Mouse (Mus musculus): ENCODE data around the gene Mfsd2a. TPM values are rescaled to one million over a fixed set of nuclear protein-coding genes. Genes with fewer than 3 reads are reported as not detected.

Mfsd2a gene
- polyA plus RNA-seq, 1 experiment from 2014 or later, result 3.1 TPM

DNA sequence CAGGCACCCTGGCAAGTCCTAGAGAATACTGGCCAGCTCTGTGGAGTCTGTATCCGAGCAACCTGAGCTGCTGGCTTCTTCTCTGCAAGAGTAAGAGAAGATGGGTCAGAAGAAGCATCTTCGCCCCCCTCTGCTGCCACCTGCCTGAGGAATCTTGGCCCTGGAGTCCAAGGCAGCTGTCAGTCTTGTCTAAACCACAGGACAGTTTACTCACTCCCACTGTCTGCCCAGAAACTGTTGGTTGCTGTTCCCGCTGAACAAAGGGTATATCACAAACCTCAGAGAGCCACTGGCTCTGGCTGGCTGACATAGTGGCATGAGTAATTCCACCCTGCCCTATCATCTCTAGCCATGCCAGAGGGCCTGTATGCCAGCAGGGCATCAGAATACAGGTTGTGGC, 13.8 kb downstream of the Mfsd2a start:
- Histone ChIP-seq H3K36me3 (ENCODE audit: insufficient read depth, low read length) (no peaks in the 10 kb centered on the region; the same call in 1 of the 2 replicates), H3K9me3 (ENCODE audit: low read length) (no peaks in the 10 kb centered on the region), H3K27me3 (ENCODE audit: insufficient read depth, low read length) (no peaks in the 10 kb centered on the region), H3K27ac (ENCODE audit: low read length) (no peak overlapping the region), H3K4me1 (ENCODE audit: insufficient read depth, low read length) (no peaks in the 10 kb centered on the region), H3K9ac (replicated peaks; ENCODE audit: low read length) (no peak overlapping the region), H3K4me2 (replicated peaks; ENCODE audit: low read depth, low read length) (no peak overlapping the region), H3K4me3 (ENCODE audit: low read length) (no peak overlapping the region)
- 78% methylated on average over 3 of the region's 3 CpGs for WGBS
- ATAC-seq (ENCODE audit: low FRiP score, low TSS enrichment), result no peak

DNA sequence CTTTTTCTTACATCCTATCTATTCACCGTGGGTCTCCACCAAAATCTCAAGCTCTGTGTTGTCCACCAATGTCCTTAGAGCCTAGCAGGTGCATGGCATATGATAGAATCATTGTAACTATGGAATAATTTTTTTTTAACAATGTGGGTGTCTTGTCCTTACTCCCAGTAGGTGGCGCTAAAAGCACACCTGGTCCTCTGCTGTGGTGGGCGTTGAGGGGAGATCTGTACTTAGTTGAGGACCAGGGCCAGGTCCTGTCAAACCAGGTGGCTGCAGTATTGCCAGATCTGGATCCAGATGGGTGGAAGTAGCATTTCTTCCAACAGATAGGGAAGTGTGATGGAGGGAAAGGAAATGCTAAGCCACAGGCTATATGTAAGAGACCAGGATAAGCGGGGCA, 16.6 kb downstream of the Mfsd2a start:
- H3K4me3 ChIP-seq (ENCODE audit: low read length), result no peak overlapping the region
- no peak overlapping the region for H3K9ac ChIP-seq (replicated peaks; ENCODE audit: low read length)
- no peak overlapping the region for H3K27ac ChIP-seq (ENCODE audit: low read length)
- H3K4me1 ChIP-seq (ENCODE audit: insufficient read depth, low read length), result no peaks in the 10 kb centered on the region
- H3K4me2 ChIP-seq (replicated peaks; ENCODE audit: low read depth, low read length), result no peak overlapping the region
- peak; percentile 67; the same call in 1 of the 2 replicates for ATAC-seq (ENCODE audit: low FRiP score, low TSS enrichment)
- no peaks in the 10 kb centered on the region for H3K9me3 ChIP-seq (ENCODE audit: low read length)
- WGBS, result 26% methylated on average over 4 of the region's 4 CpGs
- no peaks in the 10 kb centered on the region; the same call in 1 of the 2 replicates for H3K36me3 ChIP-seq (ENCODE audit: insufficient read depth, low read length)
- H3K27me3 ChIP-seq (ENCODE audit: insufficient read depth, low read length), result no peaks in the 10 kb centered on the region

DNA sequence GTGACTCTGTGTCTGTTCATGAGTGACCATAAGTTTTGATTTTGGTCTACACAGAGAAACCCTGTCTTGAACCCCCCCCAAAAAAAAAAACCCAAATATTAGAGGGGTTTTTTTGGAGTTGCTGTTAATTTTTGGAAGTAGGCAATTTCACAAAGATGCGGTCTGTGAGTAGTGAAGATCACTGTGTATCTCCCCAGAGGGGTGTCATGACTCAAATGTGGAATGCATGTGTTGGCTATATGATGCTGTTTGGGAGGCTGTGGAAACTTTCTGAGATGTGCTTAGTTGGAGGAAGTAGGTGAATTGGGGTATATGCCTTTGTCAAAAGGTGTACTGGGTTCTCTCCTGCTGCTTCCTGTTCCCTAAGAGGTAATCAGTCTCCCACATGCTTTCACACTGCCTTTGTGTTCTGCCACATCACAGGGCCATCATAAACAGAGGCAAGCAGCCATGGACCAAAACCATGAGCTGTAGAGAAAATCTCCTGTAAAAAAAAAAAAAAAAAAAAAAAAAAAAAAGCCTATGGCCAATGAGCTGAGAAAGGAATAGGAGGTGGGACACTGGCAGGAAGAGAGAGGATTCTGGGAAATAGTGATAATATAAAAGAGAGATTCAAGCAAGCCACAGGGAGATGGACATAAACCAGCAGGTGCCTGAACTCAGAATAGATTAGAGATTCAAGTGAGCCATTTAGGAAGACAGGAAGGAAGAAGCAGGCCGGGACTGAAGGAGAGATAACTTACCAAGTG, 21.8 kb downstream of the Mfsd2a start:
- Histone ChIP-seq H3K4me2 (replicated peaks; ENCODE audit: low read depth, low read length) (no peak overlapping the region), H3K4me3 (ENCODE audit: low read length) (no peak overlapping the region), H3K9ac (replicated peaks; ENCODE audit: low read length) (no peak overlapping the region), H3K27ac (ENCODE audit: low read length) (no peak overlapping the region), H3K9me3 (ENCODE audit: low read length) (no peaks in the 10 kb centered on the region), H3K27me3 (ENCODE audit: insufficient read depth, low read length) (no peaks in the 10 kb centered on the region), H3K4me1 (ENCODE audit: insufficient read depth, low read length) (no peaks in the 10 kb centered on the region), H3K36me3 (ENCODE audit: insufficient read depth, low read length) (no peaks in the 10 kb centered on the region)
- no peak for ATAC-seq (ENCODE audit: low FRiP score, low TSS enrichment)
- WGBS, result 82% methylated on average over 2 of the region's 2 CpGs

DNA sequence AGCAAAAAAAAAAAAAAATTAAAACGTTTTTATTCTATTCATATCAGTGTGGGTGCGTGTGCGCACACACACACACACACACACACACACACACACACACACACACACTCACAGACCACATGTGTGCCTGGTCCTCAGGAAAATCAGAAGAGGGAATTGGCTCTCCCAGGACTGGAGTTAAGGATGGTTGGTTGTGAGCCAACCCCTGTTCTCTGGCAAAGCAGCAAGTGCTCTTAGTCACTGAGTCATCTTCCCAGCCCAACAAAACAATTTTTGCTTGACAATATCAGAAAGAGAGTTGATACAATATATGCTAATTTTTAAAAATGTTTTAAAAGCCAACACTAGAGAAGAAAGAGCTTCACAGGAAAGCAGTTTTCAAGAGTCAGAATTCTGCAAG, 23.5 kb downstream of the Mfsd2a start:
- H3K27ac ChIP-seq (ENCODE audit: low read length), result no peak overlapping the region
- no peaks in the 10 kb centered on the region for H3K9me3 ChIP-seq (ENCODE audit: low read length)
- 72% methylated on average over 3 of the region's 3 CpGs for WGBS
- H3K4me1 ChIP-seq (ENCODE audit: insufficient read depth, low read length), result 0 out of 2 replicates have a peak, but pooled peaks cover 5% of the 10 kb centered on the region
- no peak overlapping the region for H3K4me3 ChIP-seq (ENCODE audit: low read length)
- H3K4me2 ChIP-seq (replicated peaks; ENCODE audit: low read depth, low read length), result no peak overlapping the region
- no peaks in the 10 kb centered on the region for H3K27me3 ChIP-seq (ENCODE audit: insufficient read depth, low read length)
- ATAC-seq (ENCODE audit: low FRiP score, low TSS enrichment), result no peak
- no peak overlapping the region for H3K9ac ChIP-seq (replicated peaks; ENCODE audit: low read length)
- H3K36me3 ChIP-seq (ENCODE audit: insufficient read depth, low read length), result no peaks in the 10 kb centered on the region

DNA sequence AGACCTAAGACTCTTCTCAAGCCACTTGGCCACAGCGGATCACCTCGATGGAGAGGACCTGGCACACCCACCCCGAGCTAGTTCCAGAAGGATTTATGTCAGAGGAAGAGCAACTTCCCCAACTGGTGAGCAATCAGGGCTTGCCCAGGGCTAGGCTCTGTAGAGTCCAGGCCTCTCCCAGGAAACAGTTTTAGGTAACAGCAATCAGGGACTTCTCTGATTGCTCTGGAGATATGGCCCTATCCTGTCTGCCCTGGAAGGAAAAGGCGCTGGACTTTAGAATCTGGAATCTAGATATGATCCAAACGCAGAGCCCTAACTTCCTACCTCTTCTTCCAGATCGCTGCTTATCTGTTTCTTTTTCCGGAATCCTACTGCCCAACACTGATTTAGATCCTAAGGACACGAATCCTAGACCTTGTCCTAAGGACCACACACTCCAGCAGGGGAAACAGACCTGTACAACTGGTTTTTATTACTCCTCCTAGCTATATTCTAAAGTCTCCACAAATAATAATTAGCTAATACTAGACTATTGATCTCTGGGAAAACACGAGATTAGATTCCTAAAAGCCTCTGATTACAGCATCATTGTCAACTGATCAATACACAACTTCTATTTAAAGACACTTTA, 25.4 kb downstream of the Mfsd2a start:
- Histone ChIP-seq H3K4me1 (ENCODE audit: insufficient read depth, low read length) (0 out of 2 replicates have a peak, but pooled peaks cover 5% of the 10 kb centered on the region), H3K9me3 (ENCODE audit: low read length) (no peaks in the 10 kb centered on the region), H3K27ac (ENCODE audit: low read length) (no peak overlapping the region), H3K4me3 (ENCODE audit: low read length) (no peak overlapping the region), H3K27me3 (ENCODE audit: insufficient read depth, low read length) (no peaks in the 10 kb centered on the region), H3K9ac (replicated peaks; ENCODE audit: low read length) (no peak overlapping the region), H3K4me2 (replicated peaks; ENCODE audit: low read depth, low read length) (no peak overlapping the region), H3K36me3 (ENCODE audit: insufficient read depth, low read length) (no peaks in the 10 kb centered on the region)
- ATAC-seq (ENCODE audit: low FRiP score, low TSS enrichment), result no peak
- WGBS, result 72% methylated on average over 9 of the region's 9 CpGs

DNA sequence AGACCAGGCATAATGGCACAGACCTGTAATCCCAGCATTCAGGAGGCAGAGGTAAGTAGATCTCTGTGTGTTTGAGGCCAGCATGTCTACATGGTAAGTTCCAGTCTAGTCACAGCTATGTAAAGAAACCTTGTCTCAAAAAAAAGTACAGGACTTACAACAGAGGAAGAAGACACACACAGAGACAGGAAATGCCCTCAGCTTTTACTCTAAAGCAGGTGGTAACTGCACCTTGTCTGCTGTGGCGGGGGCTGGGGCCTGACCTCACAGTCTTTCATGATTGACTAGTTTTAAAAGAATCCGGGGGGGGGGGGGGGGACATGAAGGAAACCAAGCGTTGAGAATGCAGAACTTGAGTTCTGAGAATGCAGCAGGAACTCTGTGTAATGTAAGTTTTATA, 27.1 kb downstream of the Mfsd2a start:
- Histone ChIP-seq H3K4me3 (ENCODE audit: low read length) (no peak overlapping the region), H3K9me3 (ENCODE audit: low read length) (no peaks in the 10 kb centered on the region), H3K9ac (replicated peaks; ENCODE audit: low read length) (no peak overlapping the region), H3K27me3 (ENCODE audit: insufficient read depth, low read length) (no peaks in the 10 kb centered on the region), H3K4me2 (replicated peaks; ENCODE audit: low read depth, low read length) (no peak overlapping the region), H3K27ac (ENCODE audit: low read length) (peak overlapping the region; percentile 37), H3K36me3 (ENCODE audit: insufficient read depth, low read length) (no peaks in the 10 kb centered on the region), H3K4me1 (ENCODE audit: insufficient read depth, low read length) (0 out of 2 replicates have a peak, but pooled peaks cover 5% of the 10 kb centered on the region)
- 16% methylated on average over 3 of the region's 3 CpGs for WGBS
- peak; percentile 75 for ATAC-seq (ENCODE audit: low FRiP score, low TSS enrichment)

DNA sequence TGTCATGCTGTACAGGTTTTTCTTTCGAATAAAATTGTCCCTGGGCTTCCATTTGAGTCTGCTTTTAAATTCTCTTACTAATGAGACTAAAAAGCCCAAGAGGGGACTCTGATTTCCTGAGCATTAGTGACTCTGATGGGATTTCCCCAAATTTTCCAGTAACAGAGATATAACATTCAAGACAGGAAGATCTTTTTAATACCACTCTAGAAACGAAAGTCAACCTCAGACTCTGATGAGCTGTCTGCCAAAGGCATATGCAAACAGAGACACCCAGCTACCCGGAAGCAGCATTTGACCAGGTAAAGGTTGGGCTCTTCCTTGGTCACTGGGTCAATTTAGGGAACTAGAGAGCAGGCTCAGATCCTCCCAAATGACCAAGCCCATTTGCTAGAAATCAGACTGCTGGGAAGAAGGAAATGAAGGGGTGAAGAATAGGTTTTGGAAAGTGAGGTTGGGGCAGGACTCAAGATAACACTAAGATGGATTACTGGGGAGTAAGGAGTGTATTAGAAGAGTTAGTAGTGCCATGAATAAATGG, 27.9 kb downstream of the Mfsd2a start:
- Histone ChIP-seq H3K4me2 (replicated peaks; ENCODE audit: low read depth, low read length) (no peak overlapping the region), H3K4me1 (ENCODE audit: insufficient read depth, low read length) (0 out of 2 replicates have a peak, but pooled peaks cover 5% of the 10 kb centered on the region), H3K4me3 (ENCODE audit: low read length) (no peak overlapping the region), H3K27me3 (ENCODE audit: insufficient read depth, low read length) (no peaks in the 10 kb centered on the region), H3K27ac (ENCODE audit: low read length) (no peak overlapping the region), H3K9me3 (ENCODE audit: low read length) (no peaks in the 10 kb centered on the region), H3K36me3 (ENCODE audit: insufficient read depth, low read length) (no peaks in the 10 kb centered on the region), H3K9ac (replicated peaks; ENCODE audit: low read length) (no peak overlapping the region)
- no peak for ATAC-seq (ENCODE audit: low FRiP score, low TSS enrichment)
- WGBS, result 77% methylated on average over 3 of the region's 3 CpGs

DNA sequence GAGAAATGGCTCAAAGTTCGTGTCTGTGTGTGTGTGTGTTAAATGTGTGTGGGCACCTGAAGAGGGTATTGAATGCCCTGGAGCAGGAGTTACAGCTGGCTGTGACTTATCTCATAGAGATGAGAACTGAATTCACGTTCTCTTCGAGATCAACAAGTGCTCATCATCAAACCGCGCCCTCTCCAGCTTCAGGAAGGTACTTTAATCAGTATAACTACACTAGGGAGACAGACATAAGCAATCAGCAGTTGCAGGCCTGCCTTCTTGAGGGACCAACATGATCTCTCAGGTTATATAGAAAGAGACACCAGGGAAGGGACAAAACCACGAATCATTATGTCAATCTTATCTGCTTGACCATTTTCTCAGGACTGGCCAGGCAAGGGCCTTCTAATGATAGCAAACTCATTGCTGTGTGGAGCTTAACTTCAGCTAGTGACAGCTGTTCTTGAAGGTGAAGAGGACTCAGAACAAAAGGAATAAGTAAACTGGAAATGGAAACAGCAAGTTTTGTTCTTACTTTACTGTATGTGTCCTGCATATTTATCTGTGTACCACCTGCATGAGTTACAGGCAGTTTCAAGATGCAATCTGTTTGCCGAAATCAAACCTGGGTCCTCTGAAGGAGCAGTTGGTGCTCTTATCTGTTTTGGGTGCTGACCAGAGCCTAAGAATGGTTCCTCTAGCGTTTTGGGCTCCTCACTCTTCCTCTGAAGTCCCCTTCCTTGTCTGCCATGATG, 28.6 kb downstream of the Mfsd2a start:
- H3K36me3 ChIP-seq (ENCODE audit: insufficient read depth, low read length), result no peaks in the 10 kb centered on the region
- H3K9me3 ChIP-seq (ENCODE audit: low read length), result no peaks in the 10 kb centered on the region
- no peaks in the 10 kb centered on the region for H3K27me3 ChIP-seq (ENCODE audit: insufficient read depth, low read length)
- H3K4me2 ChIP-seq (replicated peaks; ENCODE audit: low read depth, low read length), result no peak overlapping the region
- H3K4me1 ChIP-seq (ENCODE audit: insufficient read depth, low read length), result 0 out of 2 replicates have a peak, but pooled peaks cover 5% of the 10 kb centered on the region
- 74% methylated on average over 8 of the region's 8 CpGs for WGBS
- no peak overlapping the region for H3K9ac ChIP-seq (replicated peaks; ENCODE audit: low read length)
- no peak overlapping the region for H3K27ac ChIP-seq (ENCODE audit: low read length)
- ATAC-seq (ENCODE audit: low FRiP score, low TSS enrichment), result no peak
- no peak overlapping the region for H3K4me3 ChIP-seq (ENCODE audit: low read length)

DNA sequence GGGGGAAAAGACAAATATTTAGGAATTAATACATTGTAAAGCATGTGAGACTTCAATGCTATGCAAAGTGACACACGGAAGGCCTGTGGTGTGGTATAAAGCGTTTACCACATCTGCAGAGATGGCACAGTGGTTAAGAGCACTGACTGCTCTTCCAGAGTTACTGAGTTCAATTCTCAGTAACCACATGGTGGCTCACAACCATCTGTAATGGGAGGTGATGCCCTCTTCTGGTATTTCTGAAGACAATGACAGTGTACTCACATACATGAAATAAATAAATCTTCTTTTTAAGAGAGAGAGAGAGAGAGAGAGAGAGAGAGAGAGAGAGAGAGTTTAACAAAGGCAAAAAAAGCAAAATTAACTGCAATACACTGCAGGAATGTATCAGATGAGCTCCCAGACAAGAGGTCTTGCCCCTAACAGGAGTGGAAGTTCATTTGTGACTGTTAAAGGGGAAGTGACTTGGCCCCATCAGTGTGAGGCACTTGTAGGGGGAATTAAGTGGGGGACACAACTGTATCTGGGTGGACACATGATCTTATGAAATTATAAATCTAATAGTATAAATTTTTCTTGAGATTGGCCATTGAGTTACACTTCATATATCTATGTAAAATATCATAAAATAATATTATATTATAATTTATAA, 29.9 kb downstream of the Mfsd2a start:
- H3K36me3 ChIP-seq (ENCODE audit: insufficient read depth, low read length), result no peaks in the 10 kb centered on the region
- no peak overlapping the region for H3K27ac ChIP-seq (ENCODE audit: low read length)
- 0 out of 2 replicates have a peak, but pooled peaks cover 5% of the 10 kb centered on the region for H3K4me1 ChIP-seq (ENCODE audit: insufficient read depth, low read length)
- 88% methylated on average over 2 of the region's 2 CpGs for WGBS
- H3K27me3 ChIP-seq (ENCODE audit: insufficient read depth, low read length), result no peaks in the 10 kb centered on the region
- no peaks in the 10 kb centered on the region for H3K9me3 ChIP-seq (ENCODE audit: low read length)
- no peak overlapping the region for H3K4me3 ChIP-seq (ENCODE audit: low read length)
- no peak overlapping the region for H3K4me2 ChIP-seq (replicated peaks; ENCODE audit: low read depth, low read length)
- H3K9ac ChIP-seq (replicated peaks; ENCODE audit: low read length), result no peak overlapping the region
- ATAC-seq (ENCODE audit: low FRiP score, low TSS enrichment), result no peak

Data from kidney, embryonic 16.5 days (tissue).